Mouse (Mus musculus) 416B (cell line): ENCODE measurements at regions not wholly inside any gene's neighbourhood (a gene's known extent, or its start where the extent isn't known, plus 50 kb on each side); places are given as distances from the start of the nearest gene placed in this dataset.

Source experiments
- DNase-seq: peaks from one replicate; pipeline ENCODE4 v3.0.0; 2011; ENCODE audit warnings: low read depth

DNA sequence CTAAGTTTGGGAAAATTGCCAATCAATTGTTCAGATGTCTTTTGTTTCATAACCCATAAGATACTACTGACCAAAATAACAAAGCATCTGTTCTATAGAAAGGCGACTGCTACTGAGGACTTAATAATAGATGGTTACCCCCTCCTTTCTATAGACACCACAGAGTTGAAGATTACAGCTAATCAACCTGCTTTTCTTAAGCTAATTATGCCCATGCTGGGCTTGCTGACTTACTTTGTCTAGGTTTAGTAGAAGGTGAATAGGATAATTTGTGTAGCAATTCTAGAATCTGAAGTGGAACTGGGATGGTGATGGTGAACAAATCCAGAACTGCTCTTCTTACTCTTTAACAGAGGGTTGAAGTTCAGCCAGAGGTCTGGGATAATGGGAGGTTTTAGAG is 53.8 kb upstream of the Tbx18 start:
- no peak for DNase-seq

DNA sequence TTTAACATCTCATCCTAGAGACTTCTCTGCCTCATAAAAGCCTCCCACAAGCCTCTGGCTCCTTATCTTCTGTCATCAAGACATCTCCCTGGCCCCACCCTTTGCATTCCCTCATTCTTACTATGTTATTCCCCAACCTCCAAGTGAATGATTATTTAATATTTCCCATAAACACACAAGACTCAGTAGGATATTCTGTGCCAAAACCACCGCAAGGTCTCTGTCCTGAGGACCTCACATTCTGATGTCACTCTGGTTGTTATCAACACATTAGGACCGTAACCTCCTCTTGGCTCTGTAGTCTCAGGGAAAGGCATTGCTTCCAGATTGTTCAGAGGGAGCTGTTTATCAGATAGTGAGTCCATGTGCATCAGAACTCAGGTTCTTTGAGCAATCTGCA is 80.7 kb upstream of the Tbx18 start:
- no peak for DNase-seq

DNA sequence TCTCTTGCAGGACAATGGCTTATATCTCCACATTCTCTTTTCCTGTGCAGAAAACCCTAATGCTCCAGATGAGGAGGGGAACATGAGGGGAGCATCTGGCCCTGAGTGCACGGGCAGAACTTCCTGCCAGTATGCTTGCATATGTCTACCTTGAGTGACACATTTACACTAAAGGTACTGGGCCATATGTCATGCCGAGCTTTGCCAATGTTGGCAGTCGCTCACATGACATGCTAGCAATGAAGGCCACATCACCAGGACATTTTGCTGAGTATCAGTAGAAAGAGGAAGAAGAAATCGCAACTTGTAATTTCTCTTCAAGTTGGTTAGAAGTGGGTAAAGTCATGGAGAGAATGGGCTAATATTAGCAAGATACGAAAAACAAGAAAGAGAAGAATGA is 91.2 kb upstream of the Tbx18 start:
- DNase-seq: no peak

DNA sequence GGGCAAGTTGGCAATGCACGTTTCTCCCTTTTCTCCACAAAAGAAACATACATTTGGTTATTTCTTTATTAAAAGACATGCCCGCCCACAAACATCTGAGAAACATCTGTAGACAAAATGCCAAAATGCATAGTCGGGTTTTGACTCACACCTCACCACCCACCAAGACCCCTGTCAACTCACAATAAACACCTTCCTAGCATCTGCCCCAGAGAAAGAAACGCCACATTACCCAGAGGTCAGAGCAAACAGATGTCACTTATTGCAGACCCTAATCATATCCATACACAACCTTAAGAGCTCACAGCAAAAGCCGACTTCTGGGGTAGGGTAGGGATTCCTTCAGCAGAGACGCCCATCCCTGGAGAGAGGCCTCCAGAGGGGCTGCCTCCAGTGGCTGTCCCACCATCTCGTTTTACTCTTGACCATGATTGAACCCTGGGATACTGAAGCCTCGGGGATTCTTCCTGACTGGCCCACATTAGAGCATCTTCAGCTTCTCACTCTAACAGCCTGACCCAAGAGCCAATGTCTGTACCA is 93.7 kb upstream of the Tbx18 start:
- no peak for DNase-seq

DNA sequence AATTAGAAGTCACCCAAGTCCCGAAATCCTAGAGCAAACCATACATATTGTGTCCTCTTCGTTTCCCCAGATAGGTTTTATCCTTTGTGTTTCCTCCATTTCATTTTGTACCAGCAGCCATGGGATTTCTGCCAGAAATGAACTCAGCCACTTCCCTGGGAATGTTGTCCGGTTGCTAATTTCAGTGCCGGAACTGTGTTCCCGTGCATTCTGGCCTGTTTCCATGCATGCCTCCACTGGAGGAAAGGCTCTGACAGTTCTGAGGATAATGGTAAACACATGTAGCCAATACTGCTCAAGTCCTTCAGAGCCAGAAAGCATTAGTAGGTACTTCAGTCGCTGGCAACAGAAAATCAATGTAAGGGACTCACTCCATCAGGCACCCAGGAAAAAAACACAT is 112.8 kb upstream of the Tbx18 start:
- DNase-seq: no peak

DNA sequence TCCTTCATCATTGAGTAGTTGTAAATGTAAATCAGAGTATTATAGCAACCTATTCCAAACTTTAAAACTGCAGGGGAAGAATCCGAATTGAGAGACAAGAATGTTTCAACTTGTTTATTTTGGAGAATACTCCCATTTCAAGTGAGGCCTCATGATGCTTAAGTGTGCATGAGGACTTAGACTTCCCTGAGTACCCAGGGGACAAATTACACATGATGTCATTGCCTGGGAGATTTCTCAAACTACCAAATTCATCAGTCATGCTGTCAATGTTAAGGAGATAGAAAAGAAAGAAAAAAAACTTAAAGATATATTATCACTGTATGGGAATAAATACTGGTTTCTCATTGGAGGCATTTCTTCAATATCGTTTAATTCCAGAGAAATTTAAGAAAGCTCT is 113.4 kb upstream of the Tbx18 start:
- DNase-seq: no peak

DNA sequence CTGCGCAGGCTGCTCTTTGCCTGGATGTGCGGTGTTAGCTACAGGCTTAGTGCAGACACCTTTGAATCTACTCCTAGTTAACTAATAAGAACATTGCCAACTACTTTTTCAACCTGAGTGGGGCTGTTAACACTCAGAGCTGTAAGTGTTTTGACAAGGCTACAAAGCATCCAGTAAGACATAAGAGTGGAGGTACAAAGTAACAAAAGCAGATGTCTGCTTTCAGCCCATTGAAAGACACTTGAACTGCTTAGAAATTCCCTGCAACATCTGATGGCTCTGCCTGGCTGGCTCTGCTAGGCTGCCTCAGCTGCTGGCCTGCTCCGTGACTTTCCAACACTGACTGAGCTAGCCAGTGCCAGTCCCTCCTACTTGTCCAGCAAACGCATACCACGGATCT is 117.8 kb upstream of the Tbx18 start:
- no peak for DNase-seq

DNA sequence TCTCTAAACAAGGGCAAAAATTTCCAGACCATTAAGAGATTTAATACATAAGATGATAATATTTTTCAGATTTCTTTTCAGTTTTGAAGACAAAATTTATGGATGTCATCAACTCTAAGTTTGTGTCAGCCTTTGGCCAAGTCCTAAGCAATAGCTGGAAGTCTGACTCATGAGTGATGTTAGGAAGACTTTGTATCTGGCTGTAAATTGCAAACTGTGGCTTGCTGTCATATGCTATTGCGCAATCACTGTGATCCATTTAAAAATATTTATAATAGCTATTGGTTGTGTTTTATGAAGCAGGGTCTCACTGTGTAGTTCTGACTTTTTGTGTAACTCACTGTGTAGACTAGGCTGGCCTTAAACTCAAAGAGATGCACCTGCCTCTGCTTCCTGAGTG is 119.1 kb upstream of the Tbx18 start:
- DNase-seq: peak; percentile 5

DNA sequence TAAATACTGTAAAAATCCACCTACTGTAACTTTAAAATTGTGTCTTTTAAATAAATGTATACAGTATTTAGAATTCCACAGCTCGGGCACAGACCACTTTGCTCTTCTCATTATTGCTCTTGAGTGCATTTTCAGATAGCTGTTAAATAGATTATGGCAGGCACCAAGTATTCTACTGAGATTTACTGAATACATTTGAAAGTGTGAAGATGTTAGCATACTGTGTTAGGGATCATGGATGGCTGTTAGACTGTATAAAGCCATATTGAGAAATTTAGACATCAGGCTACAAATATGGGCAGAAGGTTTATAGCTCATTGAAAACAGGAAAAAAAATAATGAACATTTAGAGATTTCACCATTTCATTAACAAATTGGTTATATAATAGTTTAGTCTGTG is 130.5 kb upstream of the Tbx18 start:
- no peak for DNase-seq

DNA sequence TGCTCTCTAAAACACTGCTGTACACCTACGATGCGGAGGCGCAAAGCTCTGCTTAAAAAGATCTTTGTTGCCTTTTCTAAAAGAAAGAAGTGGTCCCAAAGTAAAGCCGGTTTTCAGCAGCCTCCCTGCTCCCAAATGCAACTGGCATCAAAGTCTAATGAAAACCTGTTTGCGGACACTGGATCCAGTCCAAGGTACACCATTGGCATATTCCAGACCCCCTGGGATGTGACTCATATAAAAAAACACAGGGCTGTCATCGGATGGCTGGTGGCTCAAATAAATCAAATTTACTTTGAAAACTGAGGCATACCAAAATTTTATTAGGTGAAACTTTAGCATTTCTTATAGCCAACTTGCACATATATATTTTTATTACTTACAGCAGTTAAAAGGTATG is 134.2 kb upstream of the Tbx18 start:
- no peak for DNase-seq

DNA sequence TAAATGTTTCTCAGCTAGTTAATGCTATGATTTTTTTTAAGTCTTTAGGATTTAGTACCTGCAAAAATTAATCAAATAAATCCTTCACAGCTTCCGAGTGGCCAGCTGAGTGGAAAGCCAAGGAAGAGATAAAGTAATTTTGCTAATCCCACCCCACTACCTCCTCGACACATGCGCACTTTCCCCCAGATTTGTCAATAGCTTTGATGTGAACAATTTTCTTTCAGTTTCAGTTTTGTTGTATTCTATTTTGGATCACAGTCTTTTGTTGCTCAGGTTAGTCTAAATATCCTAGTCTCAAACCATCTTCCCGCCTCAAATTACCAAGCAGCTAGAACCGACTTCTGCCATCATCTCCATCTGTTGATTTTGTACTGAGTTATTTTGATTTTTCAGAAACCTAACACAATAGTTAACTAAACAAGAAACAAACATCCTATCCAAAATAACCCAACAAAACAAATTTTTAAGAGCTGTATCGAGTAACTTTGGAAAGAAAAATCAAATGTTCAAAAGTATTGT is 141.4 kb upstream of the Tbx18 start:
- DNase-seq: no peak

DNA sequence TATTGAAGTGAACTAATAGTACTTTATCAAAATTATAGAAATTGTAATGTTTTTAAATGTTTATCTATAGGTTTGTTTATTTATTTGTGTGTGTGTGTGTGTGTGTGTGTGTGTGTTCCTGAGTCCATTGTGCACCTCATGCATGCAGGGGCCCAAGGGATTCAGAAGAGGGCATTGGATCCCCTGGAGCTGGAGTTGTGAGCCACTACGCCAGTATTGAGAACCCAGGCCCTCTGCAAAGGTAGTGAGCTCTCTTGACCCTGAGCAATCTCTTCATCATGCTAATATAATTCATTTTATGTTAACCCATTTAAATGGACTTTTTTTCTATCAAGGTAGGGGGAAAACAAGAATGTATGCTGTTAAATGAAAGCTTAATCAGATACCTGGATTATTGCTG is 151.5 kb upstream of the Tbx18 start:
- DNase-seq: no peak

DNA sequence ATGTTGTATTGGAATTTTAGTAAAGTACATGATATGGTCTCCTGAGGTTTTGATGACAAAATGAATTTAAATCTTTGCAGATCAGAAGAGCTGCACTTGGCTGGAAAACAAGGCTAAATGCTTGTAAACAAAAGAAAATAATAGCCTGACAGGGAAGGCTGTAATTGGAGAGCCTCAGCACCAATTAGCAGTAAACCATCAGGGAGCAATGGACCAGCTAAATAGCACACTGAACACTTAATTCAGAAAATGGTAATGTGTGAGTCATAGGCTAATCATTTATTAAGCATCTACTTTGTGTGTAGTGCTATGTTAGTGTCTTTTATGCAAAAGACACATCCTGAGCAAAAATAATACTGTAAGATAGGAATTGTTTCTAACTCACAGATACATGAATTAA is 152.0 kb upstream of the Tbx18 start:
- no peak for DNase-seq

DNA sequence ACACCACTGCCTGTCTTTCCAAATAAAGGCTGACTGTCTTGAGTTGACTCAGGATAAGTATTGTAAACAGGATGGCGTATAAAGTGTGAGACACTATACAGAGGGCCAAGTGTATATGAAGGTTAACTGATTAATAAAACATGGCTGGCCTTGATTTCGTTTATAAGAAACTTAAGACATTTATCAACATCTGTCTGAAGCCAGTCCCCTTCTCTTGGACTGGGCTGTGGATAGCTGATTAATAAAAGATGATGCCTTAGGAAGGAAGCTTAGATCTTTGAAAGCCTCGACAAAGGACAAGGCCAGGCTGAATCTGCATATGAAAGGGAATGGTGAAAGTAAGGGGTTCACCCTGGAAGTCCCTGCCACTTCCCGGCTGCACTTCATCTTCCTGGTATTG is 163.0 kb upstream of the Tbx18 start:
- DNase-seq: no peak

DNA sequence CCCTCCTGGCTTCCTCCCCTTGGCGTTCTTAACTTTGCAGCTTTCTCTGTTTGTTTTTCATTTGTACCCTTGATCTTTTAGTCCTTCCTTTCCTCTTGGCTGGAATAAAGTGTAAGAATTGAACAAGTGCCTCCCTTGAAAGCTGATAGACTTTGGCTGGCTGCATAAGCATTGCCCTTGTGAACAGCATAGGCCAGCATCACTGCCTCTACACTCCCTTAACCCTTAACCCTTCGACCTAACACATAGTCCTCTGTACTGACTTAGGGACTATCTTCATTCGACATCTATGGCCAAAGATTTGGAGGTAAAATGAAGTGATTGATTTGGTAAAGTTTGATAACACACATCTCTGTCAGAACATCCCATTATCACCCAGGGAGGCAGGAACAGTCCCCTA is 163.5 kb upstream of the Tbx18 start:
- DNase-seq: no peak

DNA sequence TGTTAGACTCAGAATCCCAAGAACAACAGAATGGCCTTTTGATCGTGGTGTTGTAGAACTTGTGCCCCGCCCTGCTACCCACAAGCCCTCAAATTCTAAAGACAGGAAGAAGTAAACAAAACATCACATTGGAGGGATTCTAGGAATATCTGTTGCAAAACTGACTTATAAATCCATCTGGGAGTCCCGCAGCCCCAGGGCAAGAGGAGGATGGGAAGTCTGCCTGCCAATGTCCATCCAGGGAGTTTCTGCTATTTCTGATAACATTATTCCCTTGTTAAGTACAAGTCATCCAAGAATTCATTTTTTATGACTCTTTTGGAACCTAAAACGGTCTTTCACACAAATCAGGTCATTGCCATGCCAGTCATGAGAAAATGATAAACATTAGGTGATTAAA is 164.5 kb upstream of the Tbx18 start:
- no peak for DNase-seq

DNA sequence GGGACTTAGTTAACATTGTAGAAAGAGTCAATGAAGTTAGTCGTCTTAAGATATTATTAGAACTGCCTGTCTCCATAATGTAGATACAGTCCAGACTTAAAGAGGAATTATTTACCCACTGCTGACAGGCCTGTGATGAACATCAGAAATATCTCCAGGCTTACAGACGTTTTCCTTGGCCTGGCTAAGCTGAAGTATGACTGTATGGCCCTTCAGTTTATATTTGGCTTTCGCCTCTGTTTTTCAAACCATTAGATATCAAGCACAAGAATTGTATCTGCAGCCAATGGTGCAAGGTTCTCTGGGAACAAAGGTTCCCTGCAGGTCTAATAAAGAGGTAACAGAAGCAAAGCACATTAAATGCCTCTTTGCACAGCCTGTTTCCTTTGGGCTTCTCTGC is 166.3 kb upstream of the Tbx18 start:
- DNase-seq: no peak

DNA sequence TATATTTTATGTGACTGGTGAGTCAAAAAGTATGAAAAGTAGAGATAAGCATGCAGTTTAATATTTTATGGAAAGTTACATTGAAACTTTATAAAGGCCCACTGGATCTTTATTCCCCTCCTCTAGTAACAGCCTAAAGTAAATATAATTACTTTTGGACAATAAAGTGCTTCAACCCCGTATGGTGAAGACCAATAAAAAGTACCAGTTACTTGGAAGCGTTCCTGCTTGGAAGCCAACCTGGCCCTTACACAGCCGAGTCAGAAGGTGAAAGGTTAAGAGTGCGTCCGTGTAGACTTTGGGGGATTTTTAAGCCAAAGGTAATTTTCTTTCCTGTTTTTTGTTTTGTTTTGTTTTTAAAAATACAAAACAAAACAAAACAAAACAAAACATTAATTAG is 168.3 kb upstream of the Tbx18 start:
- DNase-seq: no peak

DNA sequence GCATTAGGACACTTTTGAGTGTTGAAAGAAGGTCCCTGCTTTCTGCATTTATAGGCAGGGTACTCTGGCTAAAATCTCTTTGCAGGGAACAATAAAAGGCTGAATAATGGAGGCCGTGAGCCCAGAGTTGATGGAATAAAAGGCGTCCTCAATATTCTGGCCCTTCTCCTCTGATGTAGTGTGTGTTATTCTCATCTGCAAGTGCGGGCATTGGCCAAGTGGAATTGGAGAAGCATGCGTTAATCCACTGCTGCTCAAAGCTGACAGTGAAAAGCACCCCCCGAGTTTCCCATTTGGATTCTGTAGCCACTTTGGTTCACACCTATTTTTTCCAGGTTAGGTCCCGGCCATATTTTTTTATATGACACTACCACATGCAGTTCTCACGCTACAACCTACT is 168.7 kb upstream of the Tbx18 start:
- no peak for DNase-seq

DNA sequence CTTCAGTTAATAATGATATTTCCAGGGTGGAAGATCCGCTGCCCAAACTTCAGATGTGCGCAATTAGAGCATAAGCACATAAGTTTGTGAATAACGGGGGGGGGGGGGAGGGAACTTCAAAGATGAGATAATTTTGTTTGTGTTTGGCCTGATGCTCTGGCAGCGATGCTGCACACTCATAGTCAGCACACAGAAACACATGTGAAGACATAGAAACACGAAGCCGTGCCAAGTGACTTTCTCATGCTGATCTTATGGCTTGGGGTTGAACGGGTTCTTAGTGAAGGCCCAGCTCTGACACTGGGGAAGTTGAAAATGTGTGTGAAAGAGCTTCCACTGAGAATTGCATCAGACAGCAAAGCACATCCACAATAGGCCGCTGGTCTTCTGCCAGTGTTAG is 190.2 kb upstream of the Tbx18 start:
- no peak for DNase-seq

DNA sequence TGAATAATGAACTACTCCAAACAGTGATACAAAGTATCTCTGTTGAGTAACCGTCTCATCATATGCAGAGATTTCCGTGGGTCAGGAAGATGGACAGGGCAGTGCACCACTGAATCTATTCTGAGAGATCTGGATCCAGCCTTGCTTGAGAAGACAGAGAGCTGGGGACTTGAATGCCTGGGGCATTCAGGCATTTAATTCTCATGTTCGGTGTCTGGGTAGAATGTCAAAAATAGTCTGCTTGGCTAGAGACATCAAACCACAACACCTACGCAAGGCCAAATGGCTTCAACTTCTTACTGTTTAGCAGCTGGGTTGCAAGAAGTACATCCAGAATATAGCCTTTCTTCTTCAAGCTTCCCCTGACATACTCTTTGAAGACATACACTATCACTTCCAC is 194.1 kb upstream of the Tbx18 start:
- no peak for DNase-seq

DNA sequence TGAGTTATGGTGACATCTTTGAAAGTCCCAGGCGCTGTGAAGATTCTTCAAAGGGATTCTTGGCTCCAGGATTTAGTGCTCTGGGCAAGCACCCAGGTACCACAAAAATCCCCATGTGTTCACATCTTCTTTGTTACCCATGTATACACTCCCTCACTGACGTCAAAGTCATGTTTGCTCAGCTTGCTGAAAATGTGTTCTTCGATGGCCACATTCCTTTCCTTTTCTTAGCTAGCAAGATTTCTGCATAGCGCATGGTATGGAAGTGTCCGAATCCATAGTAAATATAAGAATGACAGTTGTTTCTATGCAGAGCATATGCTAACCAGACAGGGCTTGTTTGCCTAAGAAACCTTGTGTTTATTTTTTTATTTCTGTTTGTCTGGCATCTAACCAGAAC is 202.2 kb upstream of the Tbx18 start:
- no peak for DNase-seq

DNA sequence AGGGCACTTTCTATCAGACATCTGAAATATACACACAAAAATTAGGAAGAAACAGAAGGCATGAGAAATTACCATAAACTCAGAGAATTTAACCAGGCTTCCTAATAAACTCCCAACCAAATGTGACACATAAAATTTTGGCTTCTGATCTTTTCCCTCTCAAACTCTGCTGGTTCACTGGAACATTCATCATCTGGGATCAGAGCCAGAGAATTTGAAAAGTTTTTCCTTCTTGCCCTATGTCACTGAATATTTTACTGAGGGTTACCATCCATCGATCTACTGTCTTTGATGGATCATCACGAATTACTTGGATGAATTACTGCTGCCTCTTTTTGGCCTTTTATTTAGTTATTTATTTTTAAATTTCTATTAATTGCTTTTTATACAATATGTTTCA is 221.4 kb upstream of the Tbx18 start:
- DNase-seq: no peak

DNA sequence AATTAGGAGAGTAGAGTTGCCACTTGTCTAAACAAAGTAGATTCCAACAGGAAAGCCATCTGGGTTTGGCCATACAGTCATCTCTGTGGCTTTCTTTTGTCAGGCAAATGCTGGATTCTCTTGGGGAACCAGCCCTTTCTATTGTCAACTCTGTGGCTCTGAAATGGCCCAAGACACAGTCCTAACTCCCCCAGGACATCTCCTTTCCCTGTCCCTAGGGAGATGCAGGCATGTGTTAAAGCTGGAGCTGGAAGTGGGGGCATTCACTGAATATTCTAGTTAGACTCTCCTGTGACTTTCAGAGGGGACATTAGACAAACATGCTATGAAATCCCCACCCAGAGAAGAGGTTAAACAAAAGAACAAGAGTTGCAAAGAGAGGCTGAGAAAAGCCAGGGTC is 223.9 kb upstream of the Tbx18 start:
- no peak for DNase-seq

DNA sequence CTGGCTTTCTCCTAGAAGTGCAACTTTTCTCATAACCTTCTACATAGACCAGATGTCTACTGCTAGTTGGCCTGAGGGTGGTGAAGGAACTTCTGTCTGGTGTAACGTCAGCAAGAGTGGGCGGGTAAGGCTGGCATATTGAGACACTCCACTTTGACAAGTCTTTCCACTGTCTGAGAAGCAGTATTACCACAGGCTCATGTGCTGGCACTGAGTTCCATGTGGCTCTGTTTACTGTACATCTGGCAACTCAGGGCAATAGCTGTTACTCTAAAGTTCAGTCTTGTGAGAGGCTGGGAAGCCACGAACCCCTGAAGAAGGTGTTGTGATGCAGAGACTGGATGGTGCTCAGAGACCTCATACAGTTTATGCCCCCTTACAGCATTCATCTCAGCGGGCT is 230.7 kb upstream of the Tbx18 start:
- no peak for DNase-seq
